Mouse (Mus musculus) E14TG2a.4 (cell line): ENCODE data around the gene Ehf.

Experiments
- H3K27me3 ChIP-seq: 2 replicates; pipeline ENCODE4 v1.6.1; 2014; ENCODE audit warnings: low read length, control low read depth; ENCODE audit not compliant: insufficient read depth
- H3K36me3 ChIP-seq: 2 replicates; pipeline ENCODE4 v1.6.1; 2014; ENCODE audit warnings: low read length, control low read depth; ENCODE audit not compliant: insufficient read depth
- H3K4me1 ChIP-seq: replicated peaks from 2 replicates; pipeline ENCODE4 v1.6.1; 2014; ENCODE audit warnings: low read depth, low read length, control low read depth
- H3K4me3 ChIP-seq: replicated peaks from 2 replicates; pipeline ENCODE4 v1.5.1; 2014; ENCODE audit warnings: mild to moderate bottlenecking, low read length
- H3K9me3 ChIP-seq: 2 replicates; pipeline ENCODE4 v1.6.1; 2014; ENCODE audit warnings: low read length, control low read depth
- CTCF ChIP-seq: conservative IDR thresholded peaks from 2 replicates; pipeline ENCODE4 v1.5.1; 2014; ENCODE audit warnings: low read length
- NANOG ChIP-seq: IDR thresholded peaks from 2 replicates; pipeline ENCODE4 v1.6.1; 2014; ENCODE audit warnings: borderline replicate concordance, low read length, mixed read lengths
- POU5F1 ChIP-seq: IDR thresholded peaks from 2 replicates; pipeline ENCODE4 v1.6.1; 2014; ENCODE audit warnings: low read length, borderline replicate concordance

The Ehf gene

DNA sequence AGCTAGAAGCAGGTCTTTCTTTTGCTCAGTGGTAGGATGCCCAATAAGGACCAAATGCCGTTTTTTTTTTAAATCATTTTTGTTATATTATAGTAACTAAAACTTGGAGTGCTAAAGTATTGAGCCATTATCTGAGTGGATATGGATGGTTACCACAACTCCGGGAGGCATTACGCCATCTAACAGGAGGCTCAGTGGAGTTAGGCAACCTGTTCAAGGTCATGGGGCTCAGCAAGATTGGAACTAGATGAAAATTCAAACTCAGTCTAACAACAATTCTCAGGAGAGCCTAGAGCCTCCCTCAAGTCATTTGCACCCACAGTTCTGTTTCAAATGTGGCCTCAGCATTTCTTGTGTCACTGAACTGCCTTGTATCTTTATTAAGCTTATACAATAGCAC is 12.9 kb downstream of the Ehf start:
- TF ChIP-seq NANOG = no peak
- no peak for TF ChIP-seq POU5F1
- TF ChIP-seq CTCF = no peak
- no peaks in the 10 kb centered on the region for H3K9me3 ChIP-seq
- peaks cover 59% of the 10 kb centered on the region for H3K4me1 ChIP-seq
- peaks cover 2% of the 10 kb centered on the region; the same call in 1 of the 2 replicates for H3K27me3 ChIP-seq
- no peaks in the 10 kb centered on the region for H3K36me3 ChIP-seq
- no peak overlapping the region for H3K4me3 ChIP-seq

DNA sequence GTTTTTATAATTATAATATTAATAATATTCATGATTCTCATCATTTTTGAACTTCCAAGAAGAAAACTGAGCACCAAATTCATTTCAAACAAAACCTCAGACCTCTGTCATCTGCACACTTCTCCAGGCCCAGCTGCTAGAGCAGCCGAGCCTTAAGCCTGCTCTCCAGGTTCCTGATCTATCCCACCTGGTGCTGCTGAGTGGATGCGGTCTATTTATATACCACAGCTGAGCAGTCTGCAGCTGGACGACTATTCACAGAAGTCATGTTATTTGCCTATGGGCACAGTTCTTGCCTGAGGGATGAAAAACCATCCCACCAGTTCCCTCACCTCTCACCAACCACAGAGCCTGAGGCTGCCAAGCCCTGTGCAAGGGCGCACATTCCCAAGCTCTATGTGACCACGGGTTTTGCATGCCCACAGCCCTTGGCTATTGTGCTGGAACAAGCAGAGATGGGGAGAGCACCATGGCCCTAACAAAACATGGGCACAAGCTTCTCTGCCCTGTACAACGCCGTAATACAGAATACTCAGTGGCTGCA is 13.6 kb downstream of the Ehf start:
- H3K4me1 ChIP-seq = peaks cover 52% of the 10 kb centered on the region
- TF ChIP-seq CTCF = no peak

DNA sequence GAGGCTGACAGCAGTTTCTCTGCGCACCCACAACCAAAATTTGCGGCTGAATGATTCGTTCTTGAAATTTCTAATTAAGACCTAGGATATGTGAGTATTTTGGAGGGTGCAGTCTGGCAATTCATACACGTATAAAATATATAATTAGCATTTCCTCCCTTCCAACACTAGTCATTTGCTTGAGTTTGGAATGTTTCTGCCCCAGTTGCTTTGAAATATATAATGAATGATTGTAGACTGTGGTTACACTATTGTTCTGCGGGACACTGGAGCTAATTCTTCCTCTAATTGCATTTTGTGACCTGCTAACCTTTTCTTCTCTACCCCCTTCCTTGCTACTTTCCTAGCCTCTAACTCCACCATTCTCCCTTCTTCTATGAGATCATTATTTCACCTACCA is 15.4 kb downstream of the Ehf start:
- TF ChIP-seq NANOG (no peak), POU5F1 (no peak), CTCF (no peak)
- Histone ChIP-seq H3K27me3 (peaks cover 2% of the 10 kb centered on the region; the same call in 1 of the 2 replicates), H3K9me3 (peaks cover 3% of the 10 kb centered on the region; the same call in 1 of the 2 replicates), H3K4me3 (no peak overlapping the region), H3K4me1 (peaks cover 34% of the 10 kb centered on the region), H3K36me3 (no peaks in the 10 kb centered on the region)

More for the DNA sequence above, 13.6 kb downstream of the Ehf start:
- Histone ChIP-seq H3K36me3 (no peaks in the 10 kb centered on the region), H3K27me3 (peaks cover 2% of the 10 kb centered on the region; the same call in 1 of the 2 replicates), H3K4me3 (no peak overlapping the region), H3K9me3 (no peaks in the 10 kb centered on the region)

DNA sequence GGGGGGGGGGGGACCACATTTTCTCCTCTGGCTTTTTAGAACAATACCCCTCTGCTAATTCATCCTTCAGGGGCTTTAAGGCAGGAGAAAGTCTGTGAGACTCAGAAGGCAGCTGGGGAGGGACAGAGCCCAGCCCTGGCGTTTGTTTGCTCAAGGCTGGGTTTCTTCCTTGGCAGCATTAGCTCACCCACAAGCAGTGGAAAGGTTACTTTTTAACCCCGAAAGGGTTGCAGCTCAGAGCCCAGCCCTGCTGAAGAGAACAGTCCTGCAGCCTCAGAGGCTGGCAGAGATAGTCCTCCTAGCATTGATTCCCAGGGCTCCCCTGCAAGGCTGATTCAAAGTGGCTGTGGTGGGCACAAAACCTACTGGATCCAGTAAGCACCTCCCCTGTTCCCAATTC is 17.5 kb downstream of the Ehf start:
- Histone ChIP-seq H3K4me3 (no peak overlapping the region), H3K27me3 (peaks cover 6% of the 10 kb centered on the region; the same call in 1 of the 2 replicates), H3K9me3 (peaks cover 3% of the 10 kb centered on the region; the same call in 1 of the 2 replicates), H3K4me1 (peaks cover 13% of the 10 kb centered on the region), H3K36me3 (no peaks in the 10 kb centered on the region)
- TF ChIP-seq POU5F1 (no peak), CTCF (no peak), NANOG (no peak)

DNA sequence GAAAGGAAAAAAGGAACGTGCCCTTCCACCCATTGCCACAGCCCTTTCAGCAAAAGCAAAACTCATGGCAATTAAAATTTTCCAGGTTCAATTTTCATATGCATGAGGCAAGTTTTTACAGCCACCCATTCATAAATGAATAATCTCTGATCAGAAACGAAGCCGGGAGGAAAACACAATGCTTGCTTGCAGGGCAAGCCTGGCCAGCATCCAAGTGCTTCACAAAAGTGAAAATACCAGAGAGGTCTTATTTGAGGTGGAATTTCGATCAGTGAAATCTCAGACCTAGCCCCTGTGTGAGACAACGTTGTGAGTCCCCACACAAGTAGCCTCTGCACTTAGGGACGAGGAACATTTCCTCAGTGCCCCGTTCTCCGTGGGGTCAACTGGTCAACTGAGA is 19.3 kb downstream of the Ehf start:
- TF ChIP-seq CTCF = no peak
- no peak for TF ChIP-seq POU5F1
- TF ChIP-seq NANOG = no peak
- Histone ChIP-seq H3K4me3 (no peak overlapping the region), H3K4me1 (no peaks in the 10 kb centered on the region), H3K36me3 (no peaks in the 10 kb centered on the region), H3K9me3 (peaks cover 3% of the 10 kb centered on the region; the same call in 1 of the 2 replicates), H3K27me3 (peaks cover 6% of the 10 kb centered on the region; the same call in 1 of the 2 replicates)

DNA sequence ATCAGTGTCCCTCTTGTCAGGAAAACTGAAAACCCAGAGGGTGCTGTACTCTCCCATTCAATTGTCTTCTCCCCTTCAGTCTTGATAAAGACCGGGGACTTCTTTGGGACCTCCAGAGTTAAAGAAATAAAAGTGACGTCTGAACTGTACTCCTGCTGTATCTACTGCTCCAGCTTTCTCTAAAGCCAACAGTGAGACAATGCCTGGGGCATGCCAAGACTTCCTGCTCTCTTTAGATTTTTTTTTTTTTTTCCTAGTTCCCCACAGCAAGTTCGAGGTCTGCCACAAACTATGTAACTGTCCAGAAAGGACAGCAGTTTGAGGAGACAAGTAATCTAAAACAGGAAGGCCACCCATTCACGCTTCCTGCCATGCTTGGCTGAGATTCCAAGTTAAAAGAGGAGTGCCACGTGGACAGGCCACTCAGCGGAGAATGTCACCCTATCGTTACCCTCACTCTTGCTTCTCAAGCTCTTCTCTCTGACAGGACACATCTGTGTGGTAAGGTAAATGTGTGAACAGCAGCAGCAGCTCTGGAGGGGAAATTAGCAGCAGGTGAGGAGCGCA is 20.8 kb downstream of the Ehf start:
- no peak overlapping the region for H3K4me3 ChIP-seq
- no peaks in the 10 kb centered on the region for H3K4me1 ChIP-seq
- TF ChIP-seq POU5F1 (no peak), CTCF (no peak), NANOG (no peak)
- H3K36me3 ChIP-seq = no peaks in the 10 kb centered on the region
- H3K9me3 ChIP-seq = peaks cover 3% of the 10 kb centered on the region; the same call in 1 of the 2 replicates
- peaks cover 6% of the 10 kb centered on the region; the same call in 1 of the 2 replicates for H3K27me3 ChIP-seq

DNA sequence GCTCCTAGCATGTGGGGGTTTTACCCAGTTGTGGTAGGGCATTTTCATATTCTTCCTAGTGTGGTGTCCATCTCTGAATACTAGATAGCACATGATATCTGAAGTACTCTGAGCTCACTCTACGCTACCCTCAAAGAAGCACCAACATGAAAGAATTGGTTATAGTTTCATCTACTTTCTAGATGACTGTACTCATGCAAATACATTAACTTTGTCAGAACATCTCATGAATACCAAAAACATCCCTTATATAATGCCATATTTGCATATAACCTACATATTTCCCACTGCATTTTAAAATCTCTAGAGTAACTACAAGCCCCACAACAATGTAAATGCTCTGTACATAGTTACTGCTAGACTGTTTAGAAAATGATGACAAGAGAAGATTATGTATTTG is 23.2 kb downstream of the Ehf start:
- H3K9me3 ChIP-seq = peaks cover 3% of the 10 kb centered on the region; the same call in 1 of the 2 replicates
- no peak overlapping the region for H3K4me3 ChIP-seq
- H3K36me3 ChIP-seq = no peaks in the 10 kb centered on the region
- no peak for TF ChIP-seq CTCF
- TF ChIP-seq POU5F1 = no peak
- no peak for TF ChIP-seq NANOG
- H3K4me1 ChIP-seq = no peaks in the 10 kb centered on the region
- H3K27me3 ChIP-seq = 0 out of 2 replicates have a peak, but pooled peaks cover 4% of the 10 kb centered on the region

DNA sequence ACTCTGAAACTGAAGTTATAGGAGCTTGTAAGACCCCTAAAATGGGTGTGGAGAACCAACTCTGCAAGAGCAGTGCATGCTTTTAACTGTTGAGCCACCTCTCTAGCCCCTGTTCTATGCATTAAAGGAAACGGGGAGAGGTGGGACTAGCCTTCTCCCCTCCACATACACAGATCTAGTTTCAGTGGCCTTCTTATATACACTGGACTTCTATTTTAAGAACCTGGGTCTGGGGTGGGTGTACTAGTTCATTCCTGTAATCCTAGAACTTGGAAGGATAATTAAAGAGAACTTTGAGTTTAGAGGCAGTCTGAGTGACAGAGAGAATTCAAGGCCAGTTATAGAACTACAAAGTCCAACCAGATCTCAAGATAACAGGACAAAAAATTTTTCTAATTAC is 24.6 kb downstream of the Ehf start:
- Histone ChIP-seq H3K36me3 (no peaks in the 10 kb centered on the region), H3K9me3 (peaks cover 2% of the 10 kb centered on the region; the same call in 1 of the 2 replicates), H3K27me3 (0 out of 2 replicates have a peak, but pooled peaks cover 4% of the 10 kb centered on the region), H3K4me1 (no peaks in the 10 kb centered on the region), H3K4me3 (no peak overlapping the region)
- TF ChIP-seq NANOG (no peak), CTCF (no peak), POU5F1 (no peak)

DNA sequence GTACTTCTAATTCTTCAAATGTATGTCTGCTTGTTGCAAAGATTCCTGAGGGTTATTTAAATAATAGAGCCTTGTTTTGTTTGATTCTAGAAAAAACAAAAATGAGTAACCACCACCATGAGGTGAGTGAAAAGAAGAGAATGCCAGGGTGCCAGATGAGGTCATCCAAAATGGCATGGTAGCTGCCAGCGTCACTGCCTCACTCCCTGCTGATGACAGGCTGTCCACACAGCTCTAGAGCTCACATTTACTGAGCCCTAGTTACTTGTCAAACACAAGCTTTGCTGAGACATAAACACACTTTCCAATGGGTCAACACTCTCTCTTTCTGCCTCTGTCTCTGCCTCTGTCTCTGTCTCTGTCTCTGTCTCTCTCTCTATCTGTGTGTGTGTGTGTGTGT is 25.3 kb downstream of the Ehf start:
- H3K4me3 ChIP-seq = no peak overlapping the region
- H3K27me3 ChIP-seq = 0 out of 2 replicates have a peak, but pooled peaks cover 4% of the 10 kb centered on the region
- H3K36me3 ChIP-seq = no peaks in the 10 kb centered on the region
- TF ChIP-seq POU5F1 = no peak
- no peak for TF ChIP-seq NANOG
- no peak for TF ChIP-seq CTCF
- H3K4me1 ChIP-seq = no peaks in the 10 kb centered on the region
- H3K9me3 ChIP-seq = no peaks in the 10 kb centered on the region
